Mouse (Mus musculus): Measurements from ENCODE around the gene Prdm16. TPM values are rescaled to one million over a fixed set of nuclear protein-coding genes. Genes with fewer than 3 reads are reported as not detected.

The Prdm16 gene
- polyA plus RNA-seq, 1 experiment, result not detected

DNA sequence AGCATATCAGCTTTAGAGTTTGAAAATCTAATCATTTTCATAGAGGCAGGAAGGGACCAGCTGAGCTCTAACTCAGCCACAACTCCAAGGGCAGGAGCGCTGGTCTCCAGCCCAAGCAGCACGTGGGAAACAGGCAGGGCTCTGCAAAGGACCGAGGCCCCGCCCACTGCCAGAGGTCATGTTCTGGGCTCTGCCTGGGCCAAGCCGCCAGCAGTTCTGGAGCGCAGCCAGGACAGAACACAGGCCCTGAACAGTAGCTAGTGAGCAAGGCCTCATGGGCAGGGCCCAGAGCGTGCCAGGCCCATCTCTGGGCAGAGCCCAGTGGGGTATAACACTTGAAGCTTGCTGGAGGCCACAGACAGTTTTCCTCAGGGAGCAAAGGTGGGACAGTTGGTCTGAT lies 139.7 kb downstream of the Prdm16 start:
- H3ac ChIP-seq (ENCODE audit: control insufficient read depth, insufficient read length, low read depth), result no peak overlapping the region
- no peaks in the 10 kb centered on the region for H3K79me3 ChIP-seq (ENCODE audit: low read depth)
- no peaks in the 10 kb centered on the region for H3K36me3 ChIP-seq (ENCODE audit: control insufficient read depth, insufficient read depth)
- no peaks in the 10 kb centered on the region for H3K79me2 ChIP-seq (ENCODE audit: control insufficient read depth, insufficient read depth)
- H3K4me3 ChIP-seq (ENCODE audit: insufficient read depth, poor library complexity, severe bottlenecking), result no peak overlapping the region
- H3K27me3 ChIP-seq (ENCODE audit: control insufficient read depth, insufficient read depth, insufficient read length), result no peaks in the 10 kb centered on the region
- TF ChIP-seq CEBPB (IDR thresholded peaks at IDR 0.05; ENCODE audit: low read depth), result no peak
- no peak for TF ChIP-seq MYOD1 (IDR thresholded peaks at IDR 0.05; ENCODE audit: control insufficient read depth, insufficient read length, low read depth)
- TF ChIP-seq CTCF (IDR thresholded peaks at IDR 0.05; ENCODE audit: control insufficient read depth, insufficient read depth, insufficient read length), result no peak

DNA sequence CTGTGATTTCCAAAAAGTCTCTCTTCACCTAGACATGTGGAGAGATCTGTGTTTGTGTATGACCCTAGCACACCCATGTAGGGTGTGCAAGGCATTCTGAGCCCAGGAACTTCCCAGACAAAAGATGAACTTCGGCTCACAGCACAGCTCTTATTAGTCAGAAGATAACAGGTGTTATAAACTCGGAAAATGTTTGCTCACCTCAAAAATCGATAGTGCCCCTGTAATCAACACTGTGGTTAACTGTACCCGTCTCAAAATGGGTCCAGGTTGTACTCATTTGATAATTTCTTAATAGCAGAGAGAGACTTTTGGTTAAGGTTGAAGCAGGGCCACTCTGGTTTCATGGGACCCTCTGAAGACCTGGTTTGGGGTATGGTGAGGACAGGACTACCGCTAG lies 140.2 kb downstream of the Prdm16 start:
- Histone ChIP-seq H3K4me3 (ENCODE audit: insufficient read depth, poor library complexity, severe bottlenecking) (no peak overlapping the region), H3K27me3 (ENCODE audit: control insufficient read depth, insufficient read depth, insufficient read length) (no peaks in the 10 kb centered on the region), H3K79me3 (ENCODE audit: low read depth) (no peaks in the 10 kb centered on the region), H3ac (ENCODE audit: control insufficient read depth, insufficient read length, low read depth) (no peak overlapping the region), H3K36me3 (ENCODE audit: control insufficient read depth, insufficient read depth) (no peaks in the 10 kb centered on the region), H3K79me2 (ENCODE audit: control insufficient read depth, insufficient read depth) (no peaks in the 10 kb centered on the region)
- TF ChIP-seq CEBPB (IDR thresholded peaks at IDR 0.05; ENCODE audit: low read depth), result no peak
- no peak for TF ChIP-seq MYOG (IDR thresholded peaks at IDR 0.05; ENCODE audit: control insufficient read depth, extremely low read depth, insufficient read length)
- no peak for TF ChIP-seq FOSL1 (IDR thresholded peaks at IDR 0.05; ENCODE audit: insufficient read depth, low read length, poor library complexity, severe bottlenecking)
- TF ChIP-seq MYOD1 (IDR thresholded peaks at IDR 0.05; ENCODE audit: control insufficient read depth, insufficient read length, low read depth), result no peak
- TF ChIP-seq CTCF (IDR thresholded peaks at IDR 0.05; ENCODE audit: control insufficient read depth, insufficient read depth, insufficient read length), result no peak
- TF ChIP-seq MAX (IDR thresholded peaks at IDR 0.05), result no peak
- no peak for TF ChIP-seq USF1 (IDR thresholded peaks at IDR 0.05; ENCODE audit: low read depth)

DNA sequence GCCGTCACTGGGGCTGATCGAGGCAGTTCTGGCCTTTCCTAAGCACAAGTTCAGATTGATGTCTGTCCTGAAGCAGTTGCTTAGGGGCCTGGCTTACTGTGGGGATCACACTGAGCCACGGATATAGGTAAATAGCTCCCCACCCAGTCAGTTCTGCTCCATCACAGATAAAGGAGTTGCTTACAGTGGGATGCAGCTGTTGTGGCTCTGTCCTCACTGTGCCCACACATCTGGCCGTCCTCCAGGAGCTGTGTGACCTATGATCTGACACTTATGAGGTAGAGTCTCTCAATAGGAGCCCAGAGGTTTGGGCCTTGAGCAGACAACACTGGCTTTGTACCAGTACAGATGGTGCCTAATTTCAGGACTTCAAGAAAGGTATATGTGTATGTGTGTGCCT lies 142.7 kb downstream of the Prdm16 start:
- H3K79me3 ChIP-seq (ENCODE audit: low read depth), result no peaks in the 10 kb centered on the region
- no peak overlapping the region for H3K4me3 ChIP-seq (ENCODE audit: insufficient read depth, poor library complexity, severe bottlenecking)
- H3K79me2 ChIP-seq (ENCODE audit: control insufficient read depth, insufficient read depth), result no peaks in the 10 kb centered on the region
- no peaks in the 10 kb centered on the region for H3K36me3 ChIP-seq (ENCODE audit: control insufficient read depth, insufficient read depth)
- TF ChIP-seq CTCF (IDR thresholded peaks at IDR 0.05; ENCODE audit: control insufficient read depth, insufficient read depth, insufficient read length) (no peak), MAX (IDR thresholded peaks at IDR 0.05) (no peak), MYOD1 (IDR thresholded peaks at IDR 0.05; ENCODE audit: control insufficient read depth, insufficient read length, low read depth) (no peak), CEBPB (IDR thresholded peaks at IDR 0.05; ENCODE audit: low read depth) (no peak), USF1 (IDR thresholded peaks at IDR 0.05; ENCODE audit: low read depth) (no peak), FOSL1 (IDR thresholded peaks at IDR 0.05; ENCODE audit: insufficient read depth, low read length, poor library complexity, severe bottlenecking) (no peak)
- H3ac ChIP-seq (ENCODE audit: control insufficient read depth, insufficient read length, low read depth), result no peak overlapping the region
- H3K27me3 ChIP-seq (ENCODE audit: control insufficient read depth, insufficient read depth, insufficient read length), result no peaks in the 10 kb centered on the region

DNA sequence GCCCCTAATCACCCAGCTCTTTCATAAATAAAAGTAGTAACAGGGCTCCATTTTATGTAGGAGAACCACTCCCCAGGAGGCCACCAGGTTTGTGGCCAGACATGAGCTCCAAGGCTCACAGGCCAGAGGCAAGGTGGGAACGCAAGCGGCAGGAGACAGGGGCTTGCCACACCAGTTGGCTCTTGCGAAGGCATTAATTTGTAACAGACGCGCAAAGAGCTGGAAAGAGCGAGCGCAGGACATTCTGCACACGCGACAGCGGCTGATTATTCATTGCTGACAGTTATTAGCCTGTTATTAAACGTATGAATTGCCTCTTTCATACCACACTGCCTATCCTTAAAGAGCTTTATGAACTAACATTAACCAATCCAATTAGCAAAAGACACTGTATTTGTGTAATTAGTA lies 144.0 kb downstream of the Prdm16 start:
- no peak for TF ChIP-seq USF1 (IDR thresholded peaks at IDR 0.05; ENCODE audit: low read depth)
- no peak for TF ChIP-seq CTCF (IDR thresholded peaks at IDR 0.05; ENCODE audit: control insufficient read depth, insufficient read depth, insufficient read length)
- no peak for TF ChIP-seq FOSL1 (IDR thresholded peaks at IDR 0.05; ENCODE audit: insufficient read depth, low read length, poor library complexity, severe bottlenecking)
- TF ChIP-seq MYOD1 (IDR thresholded peaks at IDR 0.05; ENCODE audit: control insufficient read depth, insufficient read length, low read depth), result no peak
- TF ChIP-seq MYOG (IDR thresholded peaks at IDR 0.05; ENCODE audit: control insufficient read depth, extremely low read depth, insufficient read length), result no peak
- Histone ChIP-seq H3K36me3 (ENCODE audit: control insufficient read depth, insufficient read depth) (no peaks in the 10 kb centered on the region), H3K79me2 (ENCODE audit: control insufficient read depth, insufficient read depth) (no peaks in the 10 kb centered on the region), H3K4me3 (ENCODE audit: insufficient read depth, poor library complexity, severe bottlenecking) (no peak overlapping the region), H3ac (ENCODE audit: control insufficient read depth, insufficient read length, low read depth) (no peak overlapping the region), H3K27me3 (ENCODE audit: control insufficient read depth, insufficient read depth, insufficient read length) (no peaks in the 10 kb centered on the region), H3K79me3 (ENCODE audit: low read depth) (no peaks in the 10 kb centered on the region)

DNA sequence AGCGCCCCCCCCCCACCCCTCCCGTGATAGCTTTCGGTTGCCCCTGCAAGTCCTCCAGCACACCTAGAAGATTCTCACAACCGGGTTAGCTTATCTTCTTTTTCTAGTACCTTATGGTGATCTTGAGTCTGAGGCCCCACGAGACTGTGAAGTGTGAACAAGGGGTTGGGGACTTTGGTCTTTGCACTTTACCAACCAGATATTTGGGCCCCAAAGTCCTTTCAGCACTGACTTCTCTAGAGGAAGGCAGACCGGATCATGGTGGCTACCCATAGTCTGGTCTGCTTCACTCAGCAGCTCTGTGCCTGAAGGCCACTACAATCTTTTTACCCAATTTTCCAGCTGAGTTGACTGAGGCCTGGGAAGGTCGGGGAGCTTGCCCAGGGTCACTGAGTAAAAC lies 144.4 kb downstream of the Prdm16 start:
- Histone ChIP-seq H3K27me3 (ENCODE audit: control insufficient read depth, insufficient read depth, insufficient read length) (no peaks in the 10 kb centered on the region), H3ac (ENCODE audit: control insufficient read depth, insufficient read length, low read depth) (no peak overlapping the region), H3K79me3 (ENCODE audit: low read depth) (no peaks in the 10 kb centered on the region), H3K4me3 (ENCODE audit: insufficient read depth, poor library complexity, severe bottlenecking) (no peak overlapping the region), H3K79me2 (ENCODE audit: control insufficient read depth, insufficient read depth) (no peaks in the 10 kb centered on the region), H3K36me3 (ENCODE audit: control insufficient read depth, insufficient read depth) (no peaks in the 10 kb centered on the region)
- TF ChIP-seq MAX (IDR thresholded peaks at IDR 0.05) (no peak), MYOG (IDR thresholded peaks at IDR 0.05; ENCODE audit: control insufficient read depth, extremely low read depth, insufficient read length) (no peak), CEBPB (IDR thresholded peaks at IDR 0.05; ENCODE audit: low read depth) (no peak), FOSL1 (IDR thresholded peaks at IDR 0.05; ENCODE audit: insufficient read depth, low read length, poor library complexity, severe bottlenecking) (no peak), USF1 (IDR thresholded peaks at IDR 0.05; ENCODE audit: low read depth) (no peak), CTCF (IDR thresholded peaks at IDR 0.05; ENCODE audit: control insufficient read depth, insufficient read depth, insufficient read length) (no peak), MYOD1 (IDR thresholded peaks at IDR 0.05; ENCODE audit: control insufficient read depth, insufficient read length, low read depth) (no peak)

DNA sequence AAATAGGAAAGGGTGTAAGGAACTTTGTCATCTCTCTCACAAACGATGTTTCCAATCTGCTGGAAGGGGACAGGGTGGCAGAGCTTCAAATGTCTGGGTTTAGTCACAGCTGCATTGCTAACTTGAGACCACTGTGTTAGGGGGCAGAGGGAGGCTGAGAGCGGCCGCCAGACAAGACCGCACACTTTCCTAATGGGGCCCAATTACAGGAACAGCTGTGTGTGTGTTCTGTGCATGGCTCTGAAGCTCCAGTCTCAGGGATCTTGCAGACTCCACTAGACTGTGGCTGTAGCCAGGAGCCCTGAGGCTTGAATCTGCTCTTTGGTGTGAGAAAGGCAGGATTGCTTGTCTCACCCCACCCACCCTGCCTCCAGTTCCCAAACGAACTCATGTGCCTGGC lies 148.6 kb downstream of the Prdm16 start:
- H3K27me3 ChIP-seq (ENCODE audit: control insufficient read depth, insufficient read depth, insufficient read length), result no peaks in the 10 kb centered on the region
- no peak for TF ChIP-seq MAX (IDR thresholded peaks at IDR 0.05)
- no peak for TF ChIP-seq FOSL1 (IDR thresholded peaks at IDR 0.05; ENCODE audit: insufficient read depth, low read length, poor library complexity, severe bottlenecking)
- TF ChIP-seq MYOD1 (IDR thresholded peaks at IDR 0.05; ENCODE audit: control insufficient read depth, insufficient read length, low read depth), result no peak
- TF ChIP-seq CTCF (IDR thresholded peaks at IDR 0.05; ENCODE audit: control insufficient read depth, insufficient read depth, insufficient read length), result no peak
- no peaks in the 10 kb centered on the region for H3K36me3 ChIP-seq (ENCODE audit: control insufficient read depth, insufficient read depth)
- H3ac ChIP-seq (ENCODE audit: control insufficient read depth, insufficient read length, low read depth), result no peak overlapping the region
- no peak overlapping the region for H3K4me3 ChIP-seq (ENCODE audit: insufficient read depth, poor library complexity, severe bottlenecking)
- no peaks in the 10 kb centered on the region for H3K79me3 ChIP-seq (ENCODE audit: low read depth)
- no peaks in the 10 kb centered on the region for H3K79me2 ChIP-seq (ENCODE audit: control insufficient read depth, insufficient read depth)

Data from C2C12 (cell line).